Mouse (Mus musculus): ENCODE measurements around the gene Dchs2.

Dchs2 gene

DNA sequence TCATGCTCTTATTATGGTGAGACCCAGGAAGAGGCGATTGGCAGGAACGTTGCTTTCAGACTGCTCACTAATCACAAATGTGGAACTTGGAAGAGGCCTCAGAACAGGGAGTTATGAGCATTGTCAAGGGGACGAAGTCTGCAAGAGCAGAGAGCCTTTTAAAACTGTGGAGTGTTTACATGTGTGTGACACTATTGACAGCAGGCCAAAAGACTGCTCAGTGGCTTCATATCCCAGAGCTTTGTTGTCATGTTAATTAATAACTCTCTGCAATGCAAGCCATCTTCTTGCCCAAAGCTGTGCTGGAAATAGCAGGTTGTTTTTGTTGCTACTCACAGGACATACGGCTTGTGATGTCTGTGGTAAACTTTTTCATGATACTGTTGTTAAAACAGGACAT lies 27.9 kb downstream of the Dchs2 start:
- no peak for DNase-seq (ENCODE audit: low spot score)

DNA sequence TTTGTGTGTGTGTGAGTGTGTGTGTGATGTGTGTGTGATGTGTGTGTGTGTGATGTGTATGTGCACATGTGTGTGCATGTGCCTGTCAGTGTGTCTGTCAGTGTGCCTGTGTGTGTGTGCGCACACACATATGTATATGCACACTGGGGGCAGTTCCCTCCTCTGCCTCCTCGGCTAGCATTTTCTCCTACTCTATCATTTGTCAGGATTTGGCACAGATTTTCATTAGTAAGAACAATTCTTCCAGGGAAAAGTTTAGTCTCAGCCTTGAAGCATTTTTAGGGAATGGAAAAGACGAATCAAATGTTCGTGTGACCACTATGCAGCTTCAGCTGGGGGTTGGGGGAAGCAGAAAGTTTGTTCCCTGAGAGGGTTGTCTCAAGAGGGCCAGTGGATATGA lies 28.4 kb downstream of the Dchs2 start:
- no peak for DNase-seq (ENCODE audit: low spot score)

DNA sequence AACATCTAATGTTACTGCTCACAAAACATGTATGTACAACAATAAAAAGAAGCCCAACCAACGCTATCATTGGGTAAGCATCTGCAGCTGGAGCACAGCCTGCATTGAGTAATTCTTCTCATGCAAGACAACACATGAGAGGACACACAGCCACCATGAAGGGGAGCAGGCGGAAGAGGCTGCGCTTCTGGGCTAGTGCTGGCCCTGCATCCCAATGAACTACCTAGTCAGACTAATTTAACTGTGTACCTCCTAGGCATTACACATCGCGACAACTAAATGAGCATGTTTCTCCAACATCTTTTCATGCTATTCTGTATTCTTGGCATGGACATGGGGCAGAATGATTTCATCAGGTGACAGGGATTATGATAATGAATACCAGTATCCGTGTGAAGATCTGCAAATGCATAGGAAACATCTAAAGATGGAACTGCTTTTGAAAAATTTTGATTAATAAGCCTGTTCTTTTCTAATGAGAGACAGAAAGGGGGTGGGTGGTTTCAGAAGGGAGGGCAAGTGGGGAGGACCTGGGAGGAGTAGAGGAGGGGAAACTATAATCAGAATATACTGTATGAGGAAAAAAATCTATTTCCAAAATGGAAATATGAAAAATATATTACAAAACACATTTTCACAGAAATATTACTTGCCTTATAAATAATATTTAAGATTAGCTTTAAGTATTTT lies 33.9 kb downstream of the Dchs2 start:
- no peak for DNase-seq (ENCODE audit: low spot score)

DNA sequence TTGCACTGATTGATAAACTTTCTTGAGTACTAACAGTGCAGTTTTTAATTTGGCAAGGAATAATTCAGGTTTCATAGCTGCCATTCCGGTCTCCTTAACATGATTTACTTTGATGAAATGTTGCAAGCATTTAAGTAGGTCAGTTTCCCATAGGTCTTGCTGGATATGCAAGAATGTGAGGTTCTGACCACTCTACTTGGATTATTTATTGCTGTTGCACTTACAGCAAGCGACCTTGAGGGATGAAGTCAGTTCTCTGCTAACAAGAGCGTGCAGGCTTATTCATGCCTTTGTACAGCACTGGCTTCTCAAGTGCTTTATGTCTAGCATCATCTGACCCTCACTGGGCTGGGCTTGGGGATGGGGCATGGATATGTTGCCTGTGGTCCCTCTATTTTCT lies 35.9 kb downstream of the Dchs2 start:
- no peak for DNase-seq (ENCODE audit: low spot score)

DNA sequence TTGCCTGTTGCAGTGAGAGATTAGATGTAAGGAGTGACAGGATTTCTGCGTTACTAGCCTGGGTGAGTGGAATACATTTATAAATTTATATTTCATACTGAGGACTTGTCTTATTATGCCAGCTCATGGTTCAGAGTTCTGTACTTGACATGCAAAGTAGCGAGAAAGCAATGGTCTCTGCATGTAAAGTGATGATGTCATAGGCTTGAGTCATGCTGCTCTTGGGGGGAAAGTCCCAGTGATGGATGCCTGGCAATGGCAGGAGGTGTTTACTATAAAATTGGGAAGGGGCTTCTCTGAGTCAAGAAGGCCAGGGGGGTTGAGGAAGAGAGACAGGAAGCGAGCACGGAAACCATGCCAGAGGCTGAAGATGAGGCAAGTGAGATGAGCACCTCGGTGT lies 57.8 kb downstream of the Dchs2 start:
- no peak for DNase-seq (ENCODE audit: low spot score)

DNA sequence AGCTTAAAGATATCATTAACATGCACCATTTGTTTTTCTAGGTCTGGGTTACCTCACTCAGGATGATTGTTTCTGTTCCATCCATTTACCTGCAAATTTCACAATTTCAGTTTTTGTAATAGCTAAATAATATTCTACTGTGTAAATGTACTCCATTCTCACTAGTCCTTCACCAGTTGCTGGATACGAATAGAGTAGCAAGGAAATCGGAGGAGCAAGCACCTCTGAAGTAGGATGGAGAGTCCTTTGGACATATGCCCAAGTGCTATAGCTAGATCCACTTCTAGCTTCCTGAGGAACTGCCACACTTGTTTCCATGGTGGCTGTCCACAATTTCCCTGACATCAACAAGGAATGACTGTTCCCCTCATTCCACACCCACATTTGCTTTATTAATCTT lies 63.5 kb downstream of the Dchs2 start:
- DNase-seq (ENCODE audit: low spot score), result no peak

DNA sequence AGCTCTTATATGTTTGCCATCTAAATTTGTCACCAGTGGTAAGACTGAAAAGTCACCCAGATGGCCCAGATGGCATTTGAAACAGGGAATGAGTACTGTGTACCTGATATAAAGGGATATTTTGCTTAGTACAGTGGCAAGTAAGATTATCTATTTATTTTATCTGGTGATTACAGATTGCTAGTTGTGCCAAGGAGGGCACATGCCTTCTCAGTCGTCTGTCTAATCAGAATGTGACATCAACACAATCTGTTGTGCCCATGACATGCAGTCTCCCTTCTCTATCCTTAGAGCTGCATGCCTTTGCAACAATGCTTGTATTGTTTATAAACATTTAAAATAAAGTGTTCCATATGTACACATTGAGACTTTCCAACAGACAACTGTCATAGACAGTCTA lies 64.7 kb downstream of the Dchs2 start:
- DNase-seq (ENCODE audit: low spot score), result peak; percentile 11

DNA sequence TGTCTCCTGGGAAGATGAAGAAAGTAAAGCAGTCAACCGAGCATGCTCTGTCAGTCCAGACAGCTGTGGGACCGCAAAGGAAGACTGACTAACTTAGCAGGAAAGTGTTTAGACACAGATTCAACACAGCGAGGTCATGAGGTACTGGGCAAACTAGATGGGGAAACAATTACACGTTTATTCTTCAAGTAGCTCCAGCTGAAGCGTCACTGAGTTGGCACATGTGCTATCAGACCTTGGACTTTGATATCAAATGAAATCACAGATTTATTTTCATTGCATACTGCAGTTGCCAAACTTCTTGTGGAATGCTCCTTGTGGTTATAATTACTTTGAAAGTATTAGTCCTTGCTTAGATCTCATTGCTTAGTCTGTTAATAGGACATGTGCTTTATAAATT lies 67.2 kb downstream of the Dchs2 start:
- DNase-seq (ENCODE audit: low spot score), result no peak

DNA sequence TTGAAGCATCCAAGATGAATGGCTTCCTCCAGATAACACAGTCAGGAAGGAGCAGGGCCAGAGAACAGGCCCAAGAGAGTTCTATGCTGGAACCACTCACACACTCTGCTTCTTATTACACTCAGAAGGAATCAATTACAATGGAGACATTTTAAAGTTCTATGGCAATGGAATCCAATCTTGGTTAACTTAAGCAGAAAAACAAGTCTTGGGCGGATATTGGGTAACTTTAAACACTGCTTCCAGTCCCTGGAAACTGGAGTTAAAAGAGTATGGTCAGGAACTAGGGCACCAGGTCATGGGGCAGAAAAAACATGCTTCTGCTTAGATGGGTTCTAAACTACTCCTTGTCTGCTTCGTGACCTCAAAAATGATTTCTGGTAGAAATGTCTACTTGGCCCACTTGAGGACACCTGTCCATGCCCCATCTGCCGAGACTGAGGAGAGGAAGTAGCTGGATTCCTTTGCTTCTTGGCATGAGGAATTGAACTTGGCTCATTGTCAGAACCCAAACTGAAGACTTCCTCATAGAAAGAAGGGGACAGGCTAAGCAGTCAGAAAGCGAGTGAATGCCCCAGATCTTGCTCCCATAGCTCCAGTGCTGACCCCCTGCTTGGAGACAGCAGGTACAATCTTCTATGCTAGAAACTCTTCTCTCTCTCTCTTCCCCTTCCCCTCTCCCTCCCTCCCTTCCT lies 73.7 kb downstream of the Dchs2 start:
- DNase-seq (ENCODE audit: low spot score), result no peak

DNA sequence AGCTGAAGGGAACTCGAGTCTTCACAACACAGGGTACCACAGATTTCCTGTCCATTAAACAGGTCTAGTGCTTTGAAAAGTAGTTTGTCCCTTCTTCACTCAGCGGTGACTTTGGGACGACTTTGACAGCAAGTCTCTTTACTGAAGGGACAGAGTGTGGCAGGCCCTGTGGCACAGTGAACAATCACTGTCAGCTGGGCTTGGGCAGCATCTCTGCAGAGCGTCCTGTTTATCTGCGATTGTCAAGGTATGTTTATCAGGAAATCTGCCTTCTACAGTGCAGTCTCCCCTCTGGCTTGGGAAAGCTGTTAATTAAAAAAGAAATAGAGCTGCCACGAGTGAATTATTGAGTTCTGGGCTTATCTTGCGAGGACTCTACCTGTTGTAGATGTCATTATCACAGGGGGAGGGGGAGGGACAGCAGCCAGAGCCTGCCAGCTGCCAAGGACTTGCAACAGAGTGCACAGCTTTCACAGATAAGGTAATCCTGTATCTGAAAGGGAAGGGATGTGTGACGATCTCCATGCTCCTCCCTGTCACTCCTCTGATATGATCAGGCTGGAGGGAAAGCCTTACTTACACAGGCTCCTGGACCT lies 77.4 kb downstream of the Dchs2 start:
- no peak for DNase-seq (ENCODE audit: low spot score)

DNA sequence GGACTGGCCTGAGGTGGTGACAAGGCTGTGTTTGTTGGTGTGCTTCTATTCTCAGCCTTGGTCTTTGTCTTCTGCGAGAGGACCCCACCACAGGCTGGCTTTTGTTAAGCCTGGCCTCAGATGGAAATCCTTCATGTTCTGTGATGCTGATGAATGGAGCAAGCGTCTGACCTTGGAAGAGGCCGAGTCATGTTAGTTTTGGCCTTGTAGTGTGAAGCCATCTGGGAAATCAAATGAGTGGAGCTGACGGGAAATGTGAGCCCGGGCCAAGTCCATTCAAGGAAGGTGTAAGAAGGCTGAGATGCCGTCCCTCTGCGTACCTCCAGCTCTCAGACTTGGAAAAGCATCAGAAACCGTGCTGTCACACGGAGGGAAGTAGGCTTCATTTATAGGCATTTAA lies 81.9 kb downstream of the Dchs2 start:
- DNase-seq (ENCODE audit: low spot score), result no peak

DNA sequence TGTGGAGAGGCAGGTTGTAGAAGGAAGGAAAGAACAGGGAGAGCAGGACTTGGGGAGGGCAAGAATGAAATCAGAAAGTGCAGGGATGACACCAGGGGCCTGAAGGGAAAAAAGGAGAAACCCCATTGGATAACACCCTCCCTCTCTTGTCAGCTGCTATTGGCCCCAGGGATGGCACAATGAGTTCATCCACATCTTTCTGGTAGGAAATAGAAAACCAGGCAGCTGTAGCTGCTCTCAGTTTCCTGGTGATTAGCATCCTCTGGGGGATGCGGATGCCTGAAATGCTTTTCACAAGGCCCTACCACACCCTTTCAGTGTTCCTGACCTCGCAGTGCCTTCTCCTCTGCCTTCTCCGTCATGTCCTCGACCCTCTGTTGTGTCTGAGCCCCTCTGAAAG lies 82.5 kb downstream of the Dchs2 start:
- no peak for DNase-seq (ENCODE audit: low spot score)

DNA sequence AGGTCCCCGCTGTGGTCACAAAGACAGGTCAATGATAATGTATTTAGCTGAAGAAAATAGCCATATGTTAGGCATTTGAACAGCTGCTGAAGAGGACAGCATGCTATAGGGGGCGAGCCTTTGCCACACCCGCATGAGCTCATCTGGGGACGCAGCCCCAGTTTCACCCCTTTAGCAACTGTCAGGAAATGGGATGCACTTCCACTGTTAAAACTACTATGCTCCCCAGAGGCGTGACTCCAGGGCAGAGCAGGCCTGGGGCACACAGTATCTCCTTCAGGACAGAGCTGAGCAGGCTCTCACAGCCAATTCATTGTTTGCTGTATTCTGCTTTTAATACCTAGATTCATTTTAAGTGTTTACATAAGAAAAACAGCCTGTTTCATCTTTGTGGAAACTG lies 84.2 kb downstream of the Dchs2 start:
- DNase-seq (ENCODE audit: low spot score), result no peak

DNA sequence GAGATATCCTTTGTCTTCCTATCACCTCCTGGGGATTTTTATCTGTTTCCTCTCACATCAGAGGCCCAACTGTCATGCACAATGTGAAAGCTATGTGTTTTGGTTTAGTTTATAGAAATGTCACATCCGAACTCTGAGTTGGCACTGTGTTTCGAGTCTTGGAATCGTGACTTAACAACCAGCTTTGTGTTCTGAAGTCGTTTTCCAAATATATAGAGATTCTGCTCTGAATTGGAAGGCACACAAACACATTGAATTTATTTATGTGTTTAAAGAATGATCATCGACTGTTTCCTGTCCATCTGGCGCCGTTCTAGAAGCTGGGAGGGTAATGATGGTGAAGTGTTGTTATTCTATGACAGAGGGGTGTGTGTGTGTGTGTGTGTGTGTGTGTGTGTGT lies 84.8 kb downstream of the Dchs2 start:
- DNase-seq (ENCODE audit: low spot score), result no peak

DNA sequence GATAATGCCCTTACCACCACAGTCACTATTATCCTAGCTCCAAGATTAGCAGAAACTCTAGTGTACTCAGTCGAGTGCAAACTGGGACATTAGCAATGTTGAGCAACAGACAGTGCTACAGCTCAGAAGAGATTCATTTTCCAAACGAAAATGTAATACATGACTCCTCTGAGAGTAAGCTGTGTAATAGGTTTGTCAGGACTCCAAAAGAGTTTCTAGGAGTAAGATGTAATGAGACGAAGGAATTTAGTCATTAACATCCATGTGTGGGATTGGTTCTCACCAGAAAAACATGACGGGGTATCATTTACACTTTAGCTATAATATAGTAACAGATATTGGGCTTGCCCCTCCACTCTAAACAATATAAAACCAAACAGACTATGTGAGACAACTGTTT lies 90.3 kb downstream of the Dchs2 start:
- DNase-seq (ENCODE audit: low spot score), result no peak

DNA sequence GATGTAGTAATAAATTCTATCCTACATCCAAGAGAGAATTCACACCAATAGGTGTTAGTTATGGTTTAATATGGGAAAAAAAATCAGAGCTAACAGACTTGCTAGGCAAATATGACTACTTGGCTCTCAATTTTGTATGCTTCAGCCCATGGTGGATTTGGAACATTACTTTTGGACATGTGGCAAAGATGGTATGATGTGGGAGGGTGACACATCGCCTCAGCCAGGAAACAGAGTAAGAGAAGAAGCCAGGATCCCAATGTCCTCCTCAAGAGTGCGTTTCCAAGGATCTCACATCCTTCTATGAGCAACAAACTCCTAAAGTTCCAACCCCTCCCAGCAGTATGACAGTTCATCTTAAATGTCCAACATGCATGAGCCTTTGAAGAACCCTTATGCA lies 92.4 kb downstream of the Dchs2 start:
- DNase-seq (ENCODE audit: low spot score), result peak; percentile 31

DNA sequence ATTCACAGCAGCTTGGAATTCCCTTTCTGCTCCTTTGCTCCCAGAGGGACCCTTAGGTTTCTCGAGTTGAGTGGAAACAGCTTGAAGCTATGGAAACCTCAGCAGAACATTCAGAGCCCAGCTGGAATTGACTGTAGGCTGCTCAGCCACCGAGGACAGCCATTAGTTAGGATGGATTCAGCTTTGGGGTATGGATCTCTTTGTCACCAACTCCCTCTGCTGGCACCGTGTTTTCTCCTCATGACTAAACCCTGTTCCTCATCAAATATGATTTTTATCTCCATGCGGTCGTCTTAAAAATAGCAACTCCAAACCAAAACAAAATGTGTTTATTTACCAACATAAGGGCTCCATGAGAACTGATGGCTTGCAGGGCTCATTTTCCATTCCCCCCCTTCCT lies 94.4 kb downstream of the Dchs2 start:
- peak; percentile 67 for DNase-seq (ENCODE audit: low spot score)

DNA sequence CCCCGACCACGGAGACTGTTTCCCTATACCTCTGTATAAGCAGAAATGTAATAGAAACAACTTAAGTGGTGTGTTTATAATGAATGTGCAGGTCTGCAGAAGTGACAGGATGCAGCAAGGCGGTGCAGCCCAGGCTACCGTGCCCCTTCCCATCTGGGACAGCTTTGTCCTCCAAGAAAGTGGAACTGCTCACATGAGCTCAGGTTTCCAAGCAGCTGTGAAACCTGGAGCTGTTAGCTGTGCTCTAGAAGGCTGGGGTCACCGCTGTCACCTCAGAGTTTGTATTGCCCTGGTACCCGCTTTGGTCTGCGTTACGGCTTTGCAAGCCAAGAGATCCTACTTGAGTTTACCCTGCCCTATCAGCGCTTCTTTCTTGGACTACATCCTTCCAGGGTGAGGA lies 100.6 kb downstream of the Dchs2 start:
- DNase-seq (ENCODE audit: low spot score), result no peak

DNA sequence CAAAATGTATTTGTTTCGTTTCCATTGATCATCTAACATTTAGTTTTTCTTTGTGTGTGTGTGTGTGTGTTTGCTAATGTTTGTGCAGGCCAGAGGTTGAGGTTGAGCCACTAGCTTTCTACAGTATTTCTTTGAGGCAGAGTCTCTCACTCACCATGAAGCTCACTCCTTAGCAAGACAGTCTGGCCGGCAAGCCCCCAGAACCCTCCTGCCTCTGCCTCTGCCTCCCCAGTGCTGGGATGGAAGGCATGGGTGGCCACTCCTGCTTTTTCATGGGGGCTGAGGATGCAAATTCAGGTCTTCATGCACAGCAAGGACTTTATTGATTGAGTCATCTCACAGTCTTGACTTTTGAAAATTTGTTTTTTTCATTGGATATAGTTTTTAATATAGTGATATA lies 102.6 kb downstream of the Dchs2 start:
- no peak for DNase-seq (ENCODE audit: low spot score)

DNA sequence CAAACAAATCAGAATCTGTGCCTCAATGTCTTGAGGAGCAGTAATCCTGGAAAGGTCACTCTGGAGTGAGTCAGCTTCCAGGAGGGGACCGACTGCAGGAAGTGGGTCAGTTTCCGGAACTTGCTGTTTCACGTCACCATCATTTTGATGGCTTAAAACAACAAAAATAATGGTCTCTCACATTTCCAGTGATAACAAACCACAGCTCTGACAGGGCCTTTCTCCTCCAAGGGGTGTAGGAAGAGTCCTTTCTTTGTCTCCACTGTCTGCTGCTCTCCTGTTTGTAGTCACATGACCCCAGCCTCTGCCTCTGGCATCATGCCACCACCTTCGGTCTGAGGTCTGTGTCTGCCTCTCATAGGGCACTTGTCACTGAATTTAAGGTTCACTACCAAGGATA lies 106.7 kb downstream of the Dchs2 start:
- DNase-seq (ENCODE audit: low spot score), result no peak

DNA sequence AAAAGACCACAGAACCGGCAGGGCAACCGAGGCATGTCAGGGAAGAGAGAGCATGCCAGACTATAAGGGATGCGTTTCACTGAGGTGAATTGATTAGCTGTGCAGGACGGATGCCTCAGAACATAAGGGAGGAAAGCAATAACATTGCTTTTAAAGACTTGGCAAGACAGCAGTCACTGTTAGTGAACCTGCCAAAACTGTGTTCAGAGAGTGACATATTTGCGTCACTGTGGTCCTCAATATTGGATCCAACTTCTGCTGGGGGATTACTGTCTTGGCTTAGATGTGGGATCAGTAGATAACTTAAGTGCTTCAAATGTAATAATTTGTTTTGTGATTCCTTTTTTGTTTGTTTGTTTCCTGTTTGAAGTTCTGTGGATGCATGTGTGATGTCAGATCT lies 107.3 kb downstream of the Dchs2 start:
- DNase-seq (ENCODE audit: low spot score), result no peak

DNA sequence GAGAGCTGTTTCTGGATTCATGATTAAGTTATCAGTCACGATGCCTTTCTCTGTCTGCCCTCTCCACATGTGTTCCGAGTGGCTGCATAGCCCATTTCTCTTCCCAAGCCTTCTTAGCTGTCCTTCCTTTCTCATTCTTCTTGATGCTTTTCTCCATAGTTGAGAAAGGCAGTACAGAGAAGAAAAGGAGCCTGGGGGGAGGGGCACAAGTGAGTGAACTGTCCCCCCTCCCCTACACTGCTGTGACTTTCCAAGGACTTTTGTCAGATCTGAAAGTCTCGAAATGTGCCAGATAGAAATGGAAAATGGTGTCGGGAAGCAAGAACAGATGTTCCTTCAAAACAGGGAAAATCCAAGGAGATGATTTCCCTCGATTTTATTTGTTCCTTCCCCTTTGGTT lies 118.8 kb downstream of the Dchs2 start:
- no peak for DNase-seq (ENCODE audit: low spot score)

DNA sequence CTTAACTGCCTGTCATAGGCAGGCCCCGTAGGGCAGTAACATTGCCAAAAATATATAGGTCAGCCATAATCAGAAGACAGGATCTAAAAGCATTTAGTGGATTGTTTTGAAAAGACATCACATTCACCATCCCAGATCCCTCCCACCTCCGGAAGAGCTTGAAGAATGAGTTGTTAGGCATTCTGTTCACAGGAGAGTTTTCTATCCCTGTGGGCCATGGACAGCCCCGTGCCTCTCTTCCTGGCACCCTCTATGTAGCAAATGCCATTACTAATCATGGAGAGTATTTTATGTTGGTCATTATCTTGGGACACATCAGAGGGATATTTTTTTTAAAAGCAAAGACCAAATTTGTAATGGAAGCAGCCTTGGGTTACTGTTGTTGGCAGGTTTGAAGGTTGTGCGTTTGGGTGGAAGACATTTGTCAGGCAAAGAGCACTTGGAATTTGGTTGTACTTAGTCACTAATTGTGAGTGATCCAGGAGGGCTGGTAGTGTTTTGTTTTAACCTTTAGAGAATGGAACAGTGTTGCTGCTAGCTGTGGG lies 122.3 kb downstream of the Dchs2 start:
- DNase-seq (ENCODE audit: low spot score), result no peak

DNA sequence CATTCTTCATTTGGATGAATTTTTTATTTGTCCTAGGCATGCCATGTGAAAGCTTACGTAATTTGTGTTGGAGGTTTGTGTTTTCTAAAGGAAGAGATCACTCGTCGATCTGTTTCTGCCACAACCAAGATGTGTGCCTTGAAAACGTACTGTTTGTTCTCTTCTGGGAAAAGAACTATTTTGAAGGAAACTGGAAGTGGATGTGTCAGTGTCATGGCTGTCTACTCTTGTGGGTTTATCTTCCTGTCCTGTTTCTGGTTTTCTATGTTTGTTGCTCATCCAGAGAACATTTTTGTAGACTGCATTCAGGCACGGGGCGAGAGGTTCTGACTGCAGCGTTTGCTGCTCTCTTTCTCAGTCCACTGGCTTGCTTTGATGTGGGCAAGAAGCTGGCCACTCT lies 124.2 kb downstream of the Dchs2 start:
- DNase-seq (ENCODE audit: low spot score), result no peak

All from layer of hippocampus, adult 9-10 months (tissue).